Mouse (Mus musculus) layer of hippocampus, adult 2 months (tissue): ENCODE data around the gene Gpr39. TPM values are rescaled to one million over a fixed set of nuclear protein-coding genes. Genes with fewer than 3 reads are reported as not detected.

Experiments used
- DNase-seq, 2 experiments: peaks; one replicate each; pipeline ENCODE4 v3.0.0; 2022; ENCODE audit warnings: low spot score in 2 of 2
- H3K27ac ChIP-seq: fragments of 200-600 bp; 2 replicates; pipeline ENCODE4 v1.8.1; 2022
- H3K4me3 ChIP-seq: fragments of 200-600 bp; 2 replicates; pipeline ENCODE4 v1.8.1; 2022; ENCODE audit warnings: mild to moderate bottlenecking
- CTCF ChIP-seq: fragments of 200-600 bp; conservative IDR thresholded peaks from 2 replicates; pipeline ENCODE4 v1.8.1; 2022; ENCODE audit warnings: antibody characterized with exemption, mild to moderate bottlenecking, moderate library complexity
- total RNA-seq, 2 experiments: library from RNA; stranded (reverse); gene quantifications; 2 replicates each; pipeline ENCODE4 v1.2.3; 2021

Gene Gpr39
- total RNA-seq, 2 experiments from 2014 or later: 0.22 TPM; not detected in 1

DNA sequence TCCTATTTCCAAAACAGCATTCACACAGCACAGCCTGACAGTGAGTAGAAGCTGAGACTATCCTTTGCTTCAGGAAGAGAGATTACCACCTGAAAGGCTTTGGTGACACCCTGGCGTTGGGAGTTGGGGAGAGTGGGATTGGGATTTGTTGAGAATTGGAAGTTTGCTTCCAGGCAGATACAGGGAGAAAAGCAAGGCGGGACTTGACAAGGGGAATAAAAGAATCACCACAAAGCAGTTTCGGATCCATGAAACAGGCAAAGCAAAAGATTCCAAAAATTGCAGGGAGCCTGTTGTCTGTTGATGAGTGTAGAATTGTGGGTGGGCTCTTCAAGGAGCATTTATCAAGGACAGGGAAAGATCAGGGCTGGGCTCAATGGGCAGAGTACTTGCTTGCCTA lies 38.5 kb downstream of the Gpr39 start:
- H3K27ac ChIP-seq: no peak overlapping the region
- DNase-seq: no peak
- TF ChIP-seq CTCF: no peak
- no peak overlapping the region for H3K4me3 ChIP-seq

DNA sequence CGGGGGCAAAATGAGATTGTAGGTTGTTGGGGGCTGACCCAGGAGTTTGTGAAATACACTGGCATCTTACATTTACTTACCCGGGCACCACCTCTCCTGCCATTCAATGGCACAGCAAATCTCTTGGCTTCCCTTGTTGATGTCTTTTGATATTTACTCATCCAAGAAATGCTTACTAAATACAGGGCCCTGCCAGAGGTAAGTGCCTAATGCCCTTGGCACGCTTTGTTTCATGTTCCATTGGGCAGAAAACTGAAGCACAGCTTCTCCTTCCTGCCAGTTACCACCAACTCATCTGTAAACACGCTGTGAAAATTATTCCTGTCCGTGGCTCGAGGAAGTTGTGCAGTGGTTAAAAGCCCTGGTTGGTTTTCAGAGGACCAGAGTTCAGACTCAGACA lies 39.4 kb downstream of the Gpr39 start:
- no peak for TF ChIP-seq CTCF
- Histone ChIP-seq H3K27ac (no peak overlapping the region), H3K4me3 (no peak overlapping the region)
- DNase-seq: no peak

DNA sequence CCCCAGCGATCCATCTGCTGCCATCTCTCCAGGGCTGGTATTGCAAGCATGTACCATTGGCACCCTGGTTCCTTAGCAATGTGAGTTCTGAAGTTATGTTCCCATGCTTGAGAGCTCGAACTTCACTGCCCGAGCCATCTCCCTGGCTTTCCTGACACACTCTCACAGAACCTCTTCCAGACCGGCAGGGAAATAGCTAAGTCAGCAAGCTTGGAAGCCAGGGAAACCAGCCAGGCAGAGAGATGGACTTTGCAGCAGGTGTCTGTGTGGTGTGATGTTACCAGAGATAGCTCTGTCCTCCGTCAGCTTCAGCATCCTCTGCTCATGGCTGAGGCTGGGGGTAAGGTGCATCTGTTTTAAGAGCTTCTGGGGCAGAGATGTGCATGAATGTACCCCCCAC lies 41.1 kb downstream of the Gpr39 start:
- no peak for TF ChIP-seq CTCF
- H3K27ac ChIP-seq: no peak overlapping the region
- H3K4me3 ChIP-seq: no peak overlapping the region
- no peak for DNase-seq

DNA sequence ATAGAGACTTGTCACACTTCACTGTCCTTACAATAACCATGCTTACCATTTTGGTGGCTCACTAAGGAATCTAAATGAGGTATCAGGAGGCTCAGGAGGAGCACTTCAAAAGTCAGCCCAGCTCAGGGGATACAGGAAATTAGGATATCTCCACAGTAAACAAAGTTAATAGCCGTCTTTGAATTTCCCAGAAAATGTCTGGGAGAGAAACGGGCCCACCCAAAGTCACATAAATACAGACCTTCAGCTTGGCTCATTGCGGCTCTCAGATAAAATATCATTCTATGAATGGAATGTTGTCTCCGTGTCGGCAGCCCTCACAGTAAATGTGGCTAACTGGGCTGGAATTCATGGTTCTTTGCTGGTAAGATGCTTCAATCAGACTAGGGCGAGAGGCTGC lies 42.3 kb downstream of the Gpr39 start:
- TF ChIP-seq CTCF: no peak
- no peak overlapping the region for H3K27ac ChIP-seq

DNA sequence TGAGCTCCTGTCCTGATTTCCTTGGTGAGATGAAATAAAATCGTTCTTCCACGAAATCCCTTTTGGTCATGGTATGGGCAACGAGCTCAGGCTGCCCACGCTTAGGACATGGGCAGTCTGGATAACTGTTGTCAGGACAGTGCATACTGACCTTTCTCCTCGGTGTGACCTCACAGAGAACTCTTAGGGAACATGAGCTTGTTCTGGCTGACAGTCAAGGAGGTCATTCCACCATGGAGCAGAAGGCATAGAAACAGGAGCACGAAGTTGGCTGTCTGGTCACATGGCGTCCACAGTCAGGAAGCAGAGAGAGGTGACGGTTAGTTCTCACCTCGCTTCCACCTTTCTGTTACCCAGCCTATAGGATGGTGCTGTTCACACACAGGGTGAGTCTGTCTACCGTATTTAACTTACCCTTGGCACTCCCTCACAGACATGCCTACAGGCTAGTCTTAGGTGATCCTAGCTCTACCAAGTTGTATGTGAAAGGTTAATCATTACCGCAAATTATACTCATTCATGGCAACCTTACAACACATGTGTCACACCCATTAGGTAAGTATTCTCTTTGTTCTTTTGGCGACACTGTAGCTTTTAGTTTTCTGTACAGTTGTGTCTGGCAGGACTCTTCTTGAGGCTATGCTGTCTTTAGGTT lies 44.4 kb downstream of the Gpr39 start:
- TF ChIP-seq CTCF: no peak
- no peak for DNase-seq
- Histone ChIP-seq H3K27ac (no peak overlapping the region), H3K4me3 (no peak overlapping the region)

More for the DNA sequence above, 42.3 kb downstream of the Gpr39 start:
- no peak overlapping the region for H3K4me3 ChIP-seq
- DNase-seq: no peak

DNA sequence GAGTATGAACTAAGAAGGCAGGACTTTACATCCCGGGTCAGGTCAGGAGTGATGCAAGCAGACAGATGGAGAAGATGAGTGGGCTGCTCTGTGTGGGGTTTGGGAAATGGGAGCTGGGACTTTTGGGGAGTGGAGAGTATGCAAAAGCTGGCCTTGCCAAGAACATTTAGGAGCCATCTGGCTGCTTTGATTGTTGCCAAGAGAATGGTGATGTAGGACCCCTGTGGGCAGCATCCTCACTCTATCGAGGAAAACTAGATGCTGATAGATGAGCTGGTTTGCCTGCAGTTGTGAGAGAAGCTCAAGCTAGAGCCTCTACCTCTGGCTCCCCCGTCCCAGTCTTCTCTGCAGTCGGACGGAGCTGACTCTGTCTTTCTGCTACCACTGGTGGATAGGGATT lies 47.5 kb downstream of the Gpr39 start:
- no peak overlapping the region for H3K27ac ChIP-seq
- peak; percentile 73 to 76 for DNase-seq
- TF ChIP-seq CTCF: no peak
- no peak overlapping the region for H3K4me3 ChIP-seq

DNA sequence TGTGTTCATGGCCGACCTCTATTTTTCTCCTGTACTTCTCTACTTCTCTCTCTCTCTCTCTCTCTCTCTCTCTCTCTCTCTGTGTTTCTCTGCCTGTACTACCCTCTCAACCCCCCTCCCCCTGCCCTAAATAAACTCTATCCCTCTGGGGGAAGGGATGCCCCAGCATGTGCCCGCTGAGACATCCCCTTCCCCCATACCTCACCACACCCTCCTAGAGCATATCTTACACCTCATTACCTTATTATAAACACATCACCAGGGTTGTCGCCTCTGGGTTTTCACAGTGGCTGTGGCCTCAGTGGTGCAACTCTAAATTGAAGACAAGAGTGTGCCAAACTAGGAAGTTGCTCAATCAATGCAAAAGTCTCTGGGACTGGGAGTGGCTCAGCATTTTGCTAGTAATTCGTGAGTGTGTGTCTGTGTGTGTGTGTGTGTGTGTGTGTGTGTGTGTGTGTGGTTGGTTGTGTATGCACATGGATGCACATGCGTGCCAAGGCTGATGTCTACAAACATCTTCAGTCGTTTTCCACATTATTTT lies 52.3 kb downstream of the Gpr39 start:
- H3K27ac ChIP-seq: no peak overlapping the region
- no peak for TF ChIP-seq CTCF
- no peak for DNase-seq
- no peak overlapping the region for H3K4me3 ChIP-seq

DNA sequence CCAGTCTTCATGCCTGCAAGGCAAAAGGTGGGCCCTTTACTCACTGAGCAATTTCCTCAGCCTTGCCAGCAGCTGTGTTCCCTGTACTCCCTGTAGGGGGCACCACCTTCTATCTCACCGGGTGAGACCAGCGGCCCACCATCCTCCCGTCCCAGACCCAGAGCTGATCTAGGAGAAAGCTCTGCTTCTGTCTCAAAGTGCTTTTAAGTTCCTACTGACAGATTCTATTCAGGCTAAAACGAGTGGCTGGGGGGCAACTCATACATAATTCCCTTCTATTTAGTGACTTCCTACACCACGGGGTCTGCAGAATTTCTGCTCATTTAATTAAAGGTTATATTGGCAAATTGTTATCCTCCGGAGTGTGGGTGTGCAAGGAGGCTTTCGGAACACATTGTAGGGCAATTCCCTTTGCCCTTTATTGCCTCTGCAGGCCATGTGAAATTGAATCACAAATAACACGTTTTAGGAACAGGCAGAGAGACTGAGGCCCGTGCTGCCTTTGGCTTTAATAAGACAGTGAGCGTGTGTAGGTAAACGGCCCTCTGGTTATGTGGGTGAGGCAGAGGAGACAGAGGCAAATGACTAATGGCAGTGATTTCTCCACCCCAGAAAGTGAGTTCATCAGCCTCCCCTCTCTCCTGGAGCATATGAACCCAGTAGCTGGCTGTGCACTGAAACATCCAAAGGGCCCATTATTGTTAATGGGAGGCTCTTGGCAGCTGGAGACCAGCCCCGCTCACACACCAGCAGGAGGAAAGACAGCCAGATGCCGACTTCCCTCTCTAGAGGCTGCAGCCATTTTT lies 53.1 kb downstream of the Gpr39 start:
- peak; percentile 71 for TF ChIP-seq CTCF

DNA sequence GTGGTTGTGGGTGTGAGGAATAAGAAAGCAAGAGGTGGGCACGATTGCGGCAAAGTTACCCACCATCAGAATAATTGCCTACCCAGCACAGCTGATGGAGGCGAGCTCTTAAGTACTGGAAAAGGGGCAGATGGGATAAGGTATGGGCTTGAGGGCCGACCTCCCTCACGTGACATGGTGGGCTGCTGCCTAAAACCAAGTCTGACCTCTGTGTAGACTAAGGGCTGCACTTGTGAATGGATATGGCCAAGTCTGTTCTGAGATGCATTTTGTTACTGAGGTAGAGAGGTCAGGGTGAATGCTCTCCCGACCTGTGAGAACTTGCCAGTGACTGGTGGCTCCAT lies 53.7 kb downstream of the Gpr39 start:
- no peak for TF ChIP-seq CTCF
- DNase-seq: no peak
- Histone ChIP-seq H3K27ac (no peak overlapping the region), H3K4me3 (no peak overlapping the region)

More for the DNA sequence above, 53.1 kb downstream of the Gpr39 start:
- H3K4me3 ChIP-seq: no peak overlapping the region
- no peak overlapping the region for H3K27ac ChIP-seq
- no peak for DNase-seq

DNA sequence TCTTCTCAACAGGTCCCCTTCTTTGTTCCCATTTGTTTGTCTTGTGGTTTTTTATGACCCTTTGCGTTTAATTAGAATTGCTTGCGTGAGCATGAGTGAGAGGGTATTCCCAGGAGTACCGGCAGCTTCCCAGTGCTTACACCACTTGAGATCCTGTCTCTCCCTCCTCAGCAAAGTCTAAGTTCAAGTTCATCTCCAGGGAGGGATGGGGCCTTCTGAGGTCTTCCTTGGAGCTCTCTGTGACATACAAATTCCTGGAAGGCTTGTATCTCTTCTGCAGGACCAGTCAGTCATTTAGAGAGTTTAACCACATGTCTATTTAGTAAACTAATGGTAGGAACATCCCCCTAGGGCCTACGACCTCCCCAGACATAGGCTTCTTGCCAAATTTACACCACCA lies 55.1 kb downstream of the Gpr39 start:
- no peak overlapping the region for H3K4me3 ChIP-seq
- DNase-seq: no peak
- H3K27ac ChIP-seq: no peak overlapping the region
- no peak for TF ChIP-seq CTCF

DNA sequence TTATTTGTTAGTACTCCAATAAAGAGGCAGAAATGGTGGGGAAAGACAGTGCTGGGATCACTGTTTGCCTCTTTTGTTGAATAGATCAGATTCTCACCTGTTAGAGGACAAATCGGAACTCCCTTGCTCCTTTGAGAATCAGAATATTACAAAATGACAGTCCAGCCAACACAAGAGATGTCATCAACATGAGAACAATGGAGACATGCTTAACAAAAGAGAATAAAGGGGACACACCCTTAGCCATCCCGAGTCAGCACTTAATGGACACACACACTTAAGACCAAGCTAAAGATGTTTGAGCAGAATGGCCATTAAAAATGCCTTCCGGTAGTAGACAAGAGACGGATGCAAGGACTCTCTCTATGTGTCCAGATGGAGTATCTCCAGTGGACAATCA lies 68.0 kb downstream of the Gpr39 start:
- TF ChIP-seq CTCF: no peak
- no peak overlapping the region for H3K27ac ChIP-seq
- no peak for DNase-seq
- no peak overlapping the region for H3K4me3 ChIP-seq

DNA sequence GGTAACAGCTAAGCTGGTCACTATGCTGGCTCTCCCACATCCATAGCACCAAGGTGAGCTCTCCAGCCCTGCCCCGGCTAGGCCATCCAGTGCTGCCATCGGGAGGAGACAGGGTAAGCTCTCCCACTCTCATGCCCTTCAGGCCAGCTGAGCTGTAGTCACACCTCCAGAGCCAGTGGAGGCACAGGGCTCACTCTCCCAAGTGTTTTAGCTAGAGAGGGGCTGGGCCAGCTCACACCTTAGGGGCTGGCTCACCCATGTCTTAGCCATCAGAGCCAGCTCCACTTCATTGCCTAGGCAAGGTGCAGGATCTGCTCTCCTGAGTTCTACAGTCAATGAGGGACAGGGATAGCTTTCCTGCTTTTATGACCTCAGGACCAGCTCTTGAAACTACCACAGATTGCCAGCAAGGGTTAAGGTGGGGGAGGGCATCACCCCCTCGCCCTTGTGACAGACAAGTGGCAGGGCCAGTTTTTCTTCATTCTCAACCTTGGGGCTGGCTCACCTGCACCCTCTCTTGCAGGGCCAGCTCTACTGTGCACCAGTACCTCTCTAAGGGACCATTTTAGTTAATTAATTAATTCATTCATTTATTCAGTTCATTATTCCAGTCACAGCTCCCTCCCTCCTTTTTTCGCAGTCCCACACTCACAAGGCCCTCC lies 78.7 kb downstream of the Gpr39 start:
- H3K4me3 ChIP-seq: no peak overlapping the region
- no peak overlapping the region for H3K27ac ChIP-seq
- no peak for DNase-seq
- no peak for TF ChIP-seq CTCF

DNA sequence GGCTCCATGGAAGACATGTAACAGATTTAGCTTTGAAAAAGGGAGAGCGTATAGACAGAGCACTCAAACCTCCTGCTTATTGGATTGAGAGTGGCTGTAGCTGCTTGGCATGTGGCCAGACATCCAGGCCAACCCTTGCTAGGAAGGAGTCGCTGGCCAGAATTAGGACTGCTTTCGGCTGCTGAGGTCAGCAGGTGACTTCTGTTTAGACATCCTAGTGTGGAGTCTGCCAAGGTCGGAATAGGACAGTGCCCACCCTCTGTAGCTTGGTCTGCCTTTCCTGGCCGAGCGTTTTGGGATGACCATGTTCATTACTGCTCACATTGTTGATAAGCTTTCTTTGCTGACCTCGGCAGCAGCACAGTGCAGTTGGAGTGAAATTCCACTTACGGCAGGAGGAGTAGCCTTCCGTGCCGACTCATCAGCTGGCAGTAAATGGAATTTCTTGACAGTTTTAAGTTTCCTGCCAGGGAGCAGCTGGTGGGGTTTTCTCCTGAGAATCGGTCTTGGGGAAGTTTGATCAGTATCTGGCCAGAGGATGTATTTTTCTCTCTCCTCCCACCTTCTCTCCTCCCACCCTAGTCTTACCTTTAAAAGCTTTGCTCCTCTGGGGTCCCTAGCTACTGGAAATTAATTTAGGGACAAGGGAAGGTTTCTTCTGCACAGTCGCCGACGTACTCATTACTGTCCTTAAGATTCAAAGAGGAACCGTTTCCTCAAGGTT lies 83.3 kb downstream of the Gpr39 start:
- TF ChIP-seq CTCF: no peak
- Histone ChIP-seq H3K27ac (peak overlapping the region; percentile 7), H3K4me3 (peak overlapping the region; percentile 4; the same call in 1 of the 2 replicates)
- no peak for DNase-seq
